Mouse (Mus musculus) testis, adult 2 months (tissue): ENCODE measurements around the gene Gm7138.

ENCODE experiments used
- CTCF ChIP-seq: fragments of 200-500 bp; IDR thresholded peaks from 2 replicates; pipeline ENCODE4 v1.5.1; 2012; ENCODE audit warnings: low read depth, mild to moderate bottlenecking, inconsistent platforms, low read length, moderate library complexity; ENCODE audit not compliant: control insufficient read depth, insufficient read depth, insufficient replicate concordance
- POLR2A ChIP-seq: fragments of 200-500 bp; IDR thresholded peaks from 2 replicates; pipeline ENCODE4 v1.6.1; 2012; ENCODE audit warnings: low read depth, mild to moderate bottlenecking, inconsistent platforms, low read length, moderate library complexity; ENCODE audit not compliant: control insufficient read depth

- TF ChIP-seq CTCF (peak; percentile 78; the same call in 1 of the 2 replicates), POLR2A (no peak)
Observed at GRCm38 (mm10) chr10:77815514-77815913, 38.8 kb upstream of the Gm7138 start.
